Mouse (Mus musculus): ENCODE data around the gene Nat10.
A peak's percentile ranks its signal among the peaks of the same experiment; 100 is the strongest.

Gene Nat10

DNA sequence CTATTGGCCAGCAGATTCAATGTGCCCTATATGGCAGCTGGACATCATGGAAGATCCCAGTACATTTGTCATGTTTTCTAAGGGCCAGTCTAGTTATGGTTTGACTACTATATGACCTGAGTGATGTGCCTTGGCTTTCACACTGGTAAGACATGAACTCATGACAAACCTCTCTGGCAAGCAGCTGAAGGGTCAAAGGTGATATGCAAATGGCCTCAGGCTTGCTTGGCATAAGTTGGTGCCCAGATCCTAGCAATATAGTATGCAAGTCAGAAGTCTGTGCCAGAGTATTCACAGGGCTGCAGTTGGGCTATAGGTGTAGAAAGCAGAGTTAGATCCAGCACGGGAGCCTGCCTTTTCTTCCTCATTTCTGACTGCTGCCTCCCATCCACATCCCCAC lies 69.8 kb downstream of the Nat10 start:
- DNase-seq (ENCODE audit: low spot score in 2 of 2) = no peak

- no peak for DNase-seq (ENCODE audit: low spot score in 2 of 2)
Observed at GRCm38 (mm10) chr2:103690828-103691227, 70.2 kb downstream of the Nat10 start.

- DNase-seq (ENCODE audit: low spot score in 2 of 2) = peak; percentile 60 to 64
Observed at GRCm38 (mm10) chr2:103690425-103690824, 70.6 kb downstream of the Nat10 start.

- no peak for DNase-seq (ENCODE audit: low spot score in 2 of 2)
Observed at GRCm38 (mm10) chr2:103687888-103688287, 73.2 kb downstream of the Nat10 start.

DNA sequence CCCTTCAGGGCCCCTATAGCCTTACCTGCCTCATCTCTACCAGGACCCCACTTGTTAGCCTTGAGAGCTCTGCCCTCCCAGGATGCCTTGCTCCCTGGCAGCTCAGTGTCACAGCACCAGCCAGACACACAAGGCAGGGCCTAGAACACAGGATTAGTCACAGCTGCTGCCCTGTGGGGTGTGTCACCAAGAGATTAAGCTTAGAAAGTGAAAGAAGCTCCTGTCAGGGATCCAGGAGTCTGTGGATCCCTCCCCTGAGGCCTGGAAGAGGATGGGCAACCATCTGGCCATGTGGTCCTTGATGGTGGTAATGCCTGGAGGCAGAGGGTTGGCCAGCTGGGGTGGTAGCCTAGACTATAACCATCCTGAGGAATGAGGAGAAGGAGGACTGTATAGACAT lies 73.9 kb downstream of the Nat10 start:
- DNase-seq (ENCODE audit: low spot score in 2 of 2) = no peak

DNA sequence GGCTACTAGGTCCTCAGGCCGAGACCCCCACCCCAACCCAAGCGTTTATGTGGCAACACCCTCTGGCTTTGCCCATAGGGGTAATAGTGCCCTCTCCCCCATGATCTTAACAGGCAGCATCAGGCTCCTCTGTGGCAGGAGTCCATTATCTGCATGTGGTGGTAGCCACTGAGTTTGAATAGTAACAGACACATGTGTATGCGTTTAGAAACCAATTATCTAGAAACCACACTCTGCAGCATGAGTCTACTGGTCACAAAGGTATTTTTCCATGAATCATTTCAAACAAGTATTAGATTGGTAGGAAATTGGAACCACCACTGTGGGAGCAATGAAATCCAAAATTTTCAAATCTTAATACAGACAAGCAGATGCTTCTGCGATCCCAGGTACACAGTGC lies 75.5 kb downstream of the Nat10 start:
- DNase-seq (ENCODE audit: low spot score in 2 of 2) = no peak

GRCm38 (mm10) chr2:103684926-103685577 lies 76.0 kb downstream of the Nat10 start:
- DNase-seq (ENCODE audit: low spot score in 2 of 2) = peak in 1 of 2 experiments; percentile 17

DNA sequence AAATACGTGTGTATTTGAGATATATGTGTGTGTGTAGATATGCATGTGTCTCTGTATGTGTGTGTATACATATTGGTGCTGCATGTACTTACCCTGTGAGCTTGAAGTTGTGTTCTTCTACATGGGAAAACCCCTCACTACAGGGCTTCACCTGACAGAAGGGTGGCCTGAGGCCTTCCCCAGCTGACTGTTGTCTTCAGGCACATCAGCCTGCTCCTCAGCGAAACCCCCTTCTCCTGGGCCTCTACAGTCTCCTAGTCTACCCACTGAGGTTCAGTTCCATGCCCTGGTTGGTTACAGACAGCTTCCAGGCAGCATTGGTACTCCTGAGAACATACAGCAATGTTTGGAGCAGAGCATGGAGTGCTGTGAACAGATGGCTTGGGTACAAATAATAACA lies 76.6 kb downstream of the Nat10 start:
- no peak for DNase-seq (ENCODE audit: low spot score in 2 of 2)

GRCm38 (mm10) chr2:103682927-103683442 lies 78.1 kb downstream of the Nat10 start:
- peak; percentile 26 to 55 for DNase-seq (ENCODE audit: low spot score in 2 of 2)

- DNase-seq (ENCODE audit: low spot score in 2 of 2) = no peak
Observed at GRCm38 (mm10) chr2:103682261-103682722, 78.8 kb downstream of the Nat10 start.

GRCm38 (mm10) chr2:103681149-103681548 lies 79.9 kb downstream of the Nat10 start:
- no peak for DNase-seq (ENCODE audit: low spot score in 2 of 2)

GRCm38 (mm10) chr2:103680364-103681110 lies 80.5 kb downstream of the Nat10 start:
- no peak for DNase-seq (ENCODE audit: low spot score in 2 of 2)

DNA sequence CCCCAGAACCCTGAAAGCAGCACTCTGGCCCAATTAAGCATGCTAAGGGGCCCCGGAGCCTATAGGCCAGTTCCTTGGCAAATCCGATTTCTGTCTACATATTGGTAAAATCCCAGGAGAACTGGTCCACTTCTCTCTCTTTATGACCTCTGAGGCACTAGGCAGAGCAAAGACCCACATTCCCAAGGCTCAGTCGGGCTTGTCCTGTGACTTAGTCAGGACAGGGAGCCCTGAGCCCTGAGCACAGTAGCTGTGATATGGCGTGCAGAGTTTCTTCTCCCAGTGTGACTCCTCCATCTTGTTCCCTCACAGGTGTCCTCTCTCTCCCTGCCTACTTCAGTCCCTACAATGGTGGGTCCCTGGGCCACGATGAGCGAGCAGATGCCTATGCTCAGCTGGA lies 82.6 kb downstream of the Nat10 start:
- DNase-seq (ENCODE audit: low spot score in 2 of 2) = no peak

GRCm38 (mm10) chr2:103677614-103678369 lies 83.3 kb downstream of the Nat10 start:
- DNase-seq (ENCODE audit: low spot score in 2 of 2) = no peak

DNA sequence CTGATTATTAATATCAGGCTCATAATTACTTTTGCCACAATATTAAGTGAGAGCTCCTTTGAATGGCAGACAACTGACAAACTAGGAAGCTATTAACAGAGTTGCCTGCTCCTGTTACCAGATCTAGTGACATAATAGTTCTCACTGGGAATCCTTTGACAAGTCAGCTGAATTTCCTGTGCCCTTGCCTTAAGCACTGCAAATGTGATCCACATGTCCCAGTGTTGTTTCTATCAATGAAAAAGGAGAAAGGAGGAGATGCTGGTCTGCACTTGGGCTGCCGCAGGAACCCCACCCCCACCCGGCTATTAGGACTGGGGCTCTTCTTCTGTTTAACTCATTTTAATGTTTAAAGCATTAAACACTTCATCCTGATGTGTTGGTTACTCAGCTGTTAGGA lies 84.3 kb downstream of the Nat10 start:
- no peak for DNase-seq (ENCODE audit: low spot score in 2 of 2)

- DNase-seq (ENCODE audit: low spot score in 2 of 2) = no peak
Observed at GRCm38 (mm10) chr2:103675391-103675790, 85.7 kb downstream of the Nat10 start.

GRCm38 (mm10) chr2:103673609-103674008 lies 87.5 kb downstream of the Nat10 start:
- no peak for DNase-seq (ENCODE audit: low spot score in 2 of 2)

- no peak for DNase-seq (ENCODE audit: low spot score in 2 of 2)
Observed at GRCm38 (mm10) chr2:103672573-103673119, 88.4 kb downstream of the Nat10 start.
